Mouse (Mus musculus) midbrain, embryonic 16.5 days (tissue): ENCODE data around the gene Pip4k2b. TPM values are rescaled to one million over a fixed set of nuclear protein-coding genes. Genes with fewer than 3 reads are reported as not detected.

ENCODE experiments used
- ATAC-seq: fragments of 200-750 bp; cut with Nextera tagmentation; 2 replicates; pipeline ENCODE4 v1.8.0; 2017; ENCODE audit warnings: moderate TSS enrichment
- H3K27ac ChIP-seq: fragments of 300-500 bp; sonication (generic); 2 replicates; pipeline ENCODE4 v1.5.1; 2014; ENCODE audit warnings: mild to moderate bottlenecking, low read length, mixed read lengths
- H3K27me3 ChIP-seq: fragments of 300-500 bp; sonication (generic); 2 replicates; pipeline ENCODE4 v1.6.1; 2014; ENCODE audit warnings: low read depth, low read length, mixed read lengths; ENCODE audit not compliant: control insufficient read depth, insufficient read depth
- H3K36me3 ChIP-seq: fragments of 300-500 bp; sonication (generic); 2 replicates; pipeline ENCODE4 v1.6.1; 2014; ENCODE audit warnings: mild to moderate bottlenecking, low read length, moderate library complexity, mixed read lengths; ENCODE audit not compliant: control insufficient read depth, insufficient read depth
- H3K4me1 ChIP-seq: fragments of 300-500 bp; sonication (generic); 2 replicates; pipeline ENCODE4 v1.6.1; 2014; ENCODE audit warnings: mild to moderate bottlenecking, low read length, mixed read lengths; ENCODE audit not compliant: control insufficient read depth, insufficient read depth
- H3K4me2 ChIP-seq: fragments of 300-500 bp; sonication (generic); 2 replicates; pipeline ENCODE4 v1.6.1; 2014; ENCODE audit warnings: mild to moderate bottlenecking, low read length, mixed read lengths
- H3K4me3 ChIP-seq: fragments of 300-500 bp; sonication (generic); 2 replicates; pipeline ENCODE4 v1.5.1; 2014; ENCODE audit warnings: low read depth, mild to moderate bottlenecking, low read length, moderate library complexity, mixed read lengths
- H3K9ac ChIP-seq: fragments of 300-500 bp; sonication (generic); 2 replicates; pipeline ENCODE4 v1.6.1; 2014; ENCODE audit warnings: low read depth, low read length, mixed read lengths
- H3K9me3 ChIP-seq: fragments of 300-500 bp; sonication (generic); replicated peaks from 2 replicates; pipeline ENCODE4 v1.6.1; 2014; ENCODE audit warnings: mild to moderate bottlenecking, low read length, mixed read lengths; ENCODE audit not compliant: control insufficient read depth, poor library complexity, severe bottlenecking
- WGBS: fragments of 180-500 bp; shearing (Covaris S2); extraction: QIAGEN DNeasy Blood & Tissue Kit; methylation state at CpG from one replicate; pipeline ENCODE4 v1.1.7; 2014; 5-methylcytosine and 5-hydroxymethylcytosine counted together
- polyA plus RNA-seq: library from polyadenylated mRNA; unstranded; fragments of >200 nt; fragmentation: Nextera tagmentation; extraction: Ambion mirVana; gene quantifications from 2 replicates; pipeline ENCODE4 v1.2.1, GENCODE M21; 2015

The Pip4k2b gene
- polyA plus RNA-seq, 1 experiment from 2014 or later, result 5.1 TPM

GRCm38 (mm10) chr11:97701581-97702392 lies 42.7 kb downstream of the Pip4k2b start:
- H3K36me3 ChIP-seq, result peaks cover under 1% of the 10 kb centered on the region
- WGBS, result 44% methylated on average over 15 of the region's 15 CpGs
- H3K27ac ChIP-seq, result peak overlapping the region; percentile 98
- no peaks in the 10 kb centered on the region for H3K9me3 ChIP-seq
- peaks cover 32% of the 10 kb centered on the region for H3K4me1 ChIP-seq
- no peaks in the 10 kb centered on the region for H3K27me3 ChIP-seq
- peak overlapping the region; percentile 66 for H3K4me2 ChIP-seq
- no peak for ATAC-seq
- H3K9ac ChIP-seq, result peak overlapping the region; percentile 94; the same call in 1 of the 2 replicates
- peak overlapping the region; percentile 88 for H3K4me3 ChIP-seq

- Histone ChIP-seq H3K27me3 (no peaks in the 10 kb centered on the region), H3K27ac (peak overlapping the region; percentile 98), H3K9ac (peak overlapping the region; percentile 94), H3K4me2 (peak overlapping the region; percentile 66), H3K9me3 (no peaks in the 10 kb centered on the region), H3K4me3 (peak overlapping the region; percentile 88), H3K4me1 (peaks cover 40% of the 10 kb centered on the region), H3K36me3 (no peaks in the 10 kb centered on the region)
- 17% methylated on average over 30 of the region's 30 CpGs for WGBS
- ATAC-seq, result no peak
These were observed 43.5 kb downstream of the Pip4k2b start for GRCm38 (mm10) chr11:97700746-97701580.

GRCm38 (mm10) chr11:97700003-97700745 lies 44.3 kb downstream of the Pip4k2b start, which contains the start of gene Pcgf2:
Pcgf2 (minus strand) TSS chr11:97700497.
- H3K36me3 ChIP-seq, result no peaks in the 10 kb centered on the region
- ATAC-seq, result no peak
- H3K9ac ChIP-seq, result peak within 1 kb of the TSS; percentile 94
- no peaks in the 10 kb centered on the region for H3K9me3 ChIP-seq
- H3K4me2 ChIP-seq, result peak within 1 kb of the TSS; percentile 76
- H3K4me1 ChIP-seq, result peaks cover 48% of the 10 kb centered on the region
- WGBS, result under 1% methylated on average over 85 of the region's 85 CpGs
- peak within 1 kb of the TSS; percentile 98 for H3K27ac ChIP-seq
- H3K27me3 ChIP-seq, result no peaks in the 10 kb centered on the region
- H3K4me3 ChIP-seq, result peak within 1 kb of the TSS; percentile 88

- Histone ChIP-seq H3K4me1 (peaks cover 51% of the 10 kb centered on the region), H3K9me3 (no peaks in the 10 kb centered on the region), H3K4me2 (peak overlapping the region; percentile 76), H3K9ac (peak overlapping the region; percentile 94), H3K27me3 (no peaks in the 10 kb centered on the region), H3K27ac (peak overlapping the region; percentile 98), H3K36me3 (no peaks in the 10 kb centered on the region), H3K4me3 (peak overlapping the region; percentile 88)
- 0 out of 2 replicates have a peak, but pooled peaks have one; percentile 13 for ATAC-seq
- WGBS, result 0% methylated on average over 6 of the region's 9 CpGs
These were observed 44.9 kb downstream of the Pip4k2b start for GRCm38 (mm10) chr11:97699626-97700002.

GRCm38 (mm10) chr11:97698741-97699611 lies 45.5 kb downstream of the Pip4k2b start:
- 0% methylated on average over 50 of the region's 63 CpGs for WGBS
- ATAC-seq, result no peak
- Histone ChIP-seq H3K4me1 (peaks cover 51% of the 10 kb centered on the region), H3K4me3 (peak overlapping the region; percentile 88), H3K9ac (peak overlapping the region; percentile 94), H3K9me3 (no peaks in the 10 kb centered on the region), H3K36me3 (no peaks in the 10 kb centered on the region), H3K27me3 (no peaks in the 10 kb centered on the region), H3K27ac (peak overlapping the region; percentile 98), H3K4me2 (peak overlapping the region; percentile 76)

- no peak for ATAC-seq
- Histone ChIP-seq H3K4me1 (peaks cover 50% of the 10 kb centered on the region), H3K9me3 (no peaks in the 10 kb centered on the region), H3K4me2 (peak overlapping the region; percentile 76), H3K27me3 (no peaks in the 10 kb centered on the region), H3K9ac (peak overlapping the region; percentile 94), H3K27ac (peak overlapping the region; percentile 98), H3K4me3 (peak overlapping the region; percentile 88), H3K36me3 (no peaks in the 10 kb centered on the region; the same call in 1 of the 2 replicates)
- 0% methylated on average over 14 of the region's 14 CpGs for WGBS
These were observed 46.5 kb downstream of the Pip4k2b start for GRCm38 (mm10) chr11:97697891-97698529.

- ATAC-seq, result no peak
- no peaks in the 10 kb centered on the region for H3K27me3 ChIP-seq
- peak overlapping the region; percentile 76 for H3K4me2 ChIP-seq
- H3K9me3 ChIP-seq, result no peaks in the 10 kb centered on the region
- H3K36me3 ChIP-seq, result peaks cover 3% of the 10 kb centered on the region; the same call in 1 of the 2 replicates
- H3K4me3 ChIP-seq, result peak overlapping the region; percentile 88
- H3K4me1 ChIP-seq, result peaks cover 50% of the 10 kb centered on the region
- peak overlapping the region; percentile 94 for H3K9ac ChIP-seq
- WGBS, result 50% methylated on average over 11 of the region's 11 CpGs
- H3K27ac ChIP-seq, result peak overlapping the region; percentile 38
These were observed 47.2 kb downstream of the Pip4k2b start for GRCm38 (mm10) chr11:97697199-97697890.
